ENCODE assay signal across 8 mouse cellular contexts in genomic region chr14:24508070-24508773, GRCm38 (mm10). TPM values are rescaled to one million over a fixed set of nuclear protein-coding genes. Genes with fewer than 3 reads are reported as not detected.
DNase-seq lines count a peak whose midpoint lies in the region; ATAC-seq and TF ChIP-seq lines count a peak whose summit lies in the region.
"Had no signal": no experiment of that assay in that cellular context is flagged by ENCODE, and none has a peak within 500 bp of the region (broad histone marks: within the 10 kb centered on the region; RNA-seq: fewer than 3 reads in every experiment).

No protein-coding gene starts in this region.

- DNase-seq in left cerebral cortex, adult 2 months (ENCODE audit: extremely low spot score in 1 of 2, low spot score in 2 of 2): no peak
- no peak for DNase-seq in left cerebral cortex, postnatal 25 days (ENCODE audit: low spot score in 2 of 2)
- peak; percentile 34 for DNase-seq in limb, embryonic 11.5 days (ENCODE audit: low spot score)
- DNase-seq in layer of hippocampus, adult 18-20 months (ENCODE audit: low spot score in 2 of 2): no peak
- no peak for DNase-seq in T-cell, adult 2 months (ENCODE audit: low spot score)
- DNase-seq: liver, embryonic 13.5 days had no signal

- TF ChIP-seq CTCF in left cerebral cortex, adult 2 months (IDR thresholded peaks at IDR 0.05): no peak

- peaks cover 29% of the 10 kb centered on the region for H3K4me1 ChIP-seq in forebrain, embryonic 13.5 days
- peaks cover 10% of the 10 kb centered on the region for H3K4me1 ChIP-seq in limb, embryonic 11.5 days (ENCODE audit: control insufficient read depth, insufficient read depth, low read length)
- H3K4me1 ChIP-seq in stomach, embryonic 15.5 days: peaks cover 13% of the 10 kb centered on the region
- H3K4me1 ChIP-seq: liver, embryonic 13.5 days had no signal

- intact Hi-C loops in left cerebral cortex, adult 2 months (cut with DNase I): loop anchor here (10.0 kb wide), 3 partner anchors 267 to 867 kb away; no protein-coding TSS in a partner anchor
- intact Hi-C loops in left cerebral cortex, postnatal 25 days (cut with DNase I): loop anchor here (10.0 kb wide), 2 partner anchors 107 to 857 kb away; no protein-coding TSS in a partner anchor

- H3K27me3 ChIP-seq in forebrain, embryonic 13.5 days: no peaks in the 10 kb centered on the region
- H3K27me3 ChIP-seq in limb, embryonic 11.5 days (ENCODE audit: control insufficient read depth, insufficient read depth, low read length): no peaks in the 10 kb centered on the region
- H3K27me3 ChIP-seq in stomach, embryonic 15.5 days (replicated peaks): no peaks in the 10 kb centered on the region

- 0 out of 2 replicates have a peak, but pooled peaks have one; percentile 43 for ATAC-seq in forebrain, embryonic 13.5 days
- ATAC-seq in limb, embryonic 11.5 days (ENCODE audit: insufficient number of reproducible peaks, low FRiP score, low TSS enrichment, low read depth): no peak
- no peak for ATAC-seq in stomach, embryonic 15.5 days (ENCODE audit: insufficient read depth, low FRiP score, low read depth)

- H3K4me3 ChIP-seq in left cerebral cortex, adult 2 months: peak overlapping the region; percentile 11; the same call in 1 of the 2 replicates
- 0 out of 2 replicates have a peak overlapping the region, but pooled peaks have one; percentile 0 for H3K4me3 ChIP-seq in forebrain, embryonic 13.5 days
- no peak overlapping the region for H3K4me3 ChIP-seq in limb, embryonic 11.5 days (ENCODE audit: low read depth, low read length)
- no peak overlapping the region; the same call in 1 of the 2 replicates for H3K4me3 ChIP-seq in stomach, embryonic 15.5 days (replicated peaks)
- H3K4me3 ChIP-seq: liver, embryonic 13.5 days had no signal

- WGBS in forebrain, embryonic 13.5 days: 10% methylated on average over 18 of the region's 18 CpGs
- WGBS in limb, embryonic 11.5 days: 18% methylated on average over 18 of the region's 18 CpGs
- WGBS in stomach, embryonic 15.5 days: 16% methylated on average over 18 of the region's 18 CpGs

- no peak overlapping the region for H3K27ac ChIP-seq in left cerebral cortex, adult 2 months
- no peak overlapping the region; the same call in 1 of the 2 replicates for H3K27ac ChIP-seq in forebrain, embryonic 13.5 days
- no peak overlapping the region for H3K27ac ChIP-seq in limb, embryonic 11.5 days (replicated peaks; ENCODE audit: low read depth, low read length)
- peak overlapping the region; percentile 54; the same call in 1 of the 2 replicates for H3K27ac ChIP-seq in stomach, embryonic 15.5 days
- H3K27ac ChIP-seq: liver, embryonic 13.5 days had no signal

- peaks cover 10% of the 10 kb centered on the region; the same call in 1 of the 2 replicates for H3K9me3 ChIP-seq in forebrain, embryonic 13.5 days (replicated peaks)
- peaks cover 4% of the 10 kb centered on the region; the same call in 1 of the 2 replicates for H3K9me3 ChIP-seq in limb, embryonic 11.5 days (ENCODE audit: control insufficient read depth, low read length)
- H3K9me3 ChIP-seq in stomach, embryonic 15.5 days: no peaks in the 10 kb centered on the region
- H3K9me3 ChIP-seq: liver, embryonic 13.5 days had no signal

- no peaks in the 10 kb centered on the region for H3K36me3 ChIP-seq in forebrain, embryonic 13.5 days (ENCODE audit: poor library complexity, severe bottlenecking)
- no peaks in the 10 kb centered on the region for H3K36me3 ChIP-seq in limb, embryonic 11.5 days (ENCODE audit: control insufficient read depth, insufficient read depth, low read length)
- no peaks in the 10 kb centered on the region for H3K36me3 ChIP-seq in stomach, embryonic 15.5 days
- H3K36me3 ChIP-seq: liver, embryonic 13.5 days had no signal

- peak overlapping the region; percentile 45; the same call in 1 of the 2 replicates for H3K9ac ChIP-seq in forebrain, embryonic 13.5 days
- H3K9ac ChIP-seq in limb, embryonic 11.5 days (ENCODE audit: low read length): no peak overlapping the region
- no peak overlapping the region for H3K9ac ChIP-seq in stomach, embryonic 15.5 days
- H3K9ac ChIP-seq: liver, embryonic 13.5 days had no signal

- H3K4me2 ChIP-seq in forebrain, embryonic 13.5 days: peak overlapping the region; percentile 47
- H3K4me2 ChIP-seq in limb, embryonic 11.5 days (ENCODE audit: low read depth, severe bottlenecking): peak overlapping the region; percentile 8; the same call in 1 of the 2 replicates
- H3K4me2 ChIP-seq in stomach, embryonic 15.5 days: peak overlapping the region; percentile 22; the same call in 1 of the 2 replicates
- H3K4me2 ChIP-seq: liver, embryonic 13.5 days had no signal

RNA-seq across cellular contexts. Expression of gene Rps24, which starts 21.3 kb away (rescaled TPM):
- 100 to 1,000 TPM; 662 to 734 TPM for total RNA-seq in left cerebral cortex, adult 2 months (2021)
- total RNA-seq in left cerebral cortex, postnatal 25 days (2021): 100 to 1,000 TPM; 645 to 677 TPM
- 701 and 859 TPM in 2 replicates for polyA plus RNA-seq in forebrain, embryonic 13.5 days (2015; fragmentation: Nextera tagmentation; extraction: Ambion mirVana)
- 1,286 and 1,293 TPM in 2 replicates for polyA plus RNA-seq in limb, embryonic 11.5 days (2014; fragmentation: Nextera tagmentation; extraction: Ambion mirVana)
- polyA plus RNA-seq in stomach, embryonic 15.5 days (2015; fragmentation: Nextera tagmentation; extraction: Ambion mirVana): 881 and 1,042 TPM in 2 replicates
- 100 to 1,000 TPM; 818 to 858 TPM for total RNA-seq in layer of hippocampus, adult 18-20 months (2021)

RNA-seq across cellular contexts. Expression of gene Polr3a, which starts 21.4 kb away (rescaled TPM):
- 10 to 100 TPM; 39.0 to 40.9 TPM for total RNA-seq in left cerebral cortex, adult 2 months (2021)
- total RNA-seq in left cerebral cortex, postnatal 25 days (2021): 10 to 100 TPM; 34.4 to 37.3 TPM
- 22.1 and 23.2 TPM in 2 replicates for polyA plus RNA-seq in forebrain, embryonic 13.5 days (2015; fragmentation: Nextera tagmentation; extraction: Ambion mirVana)
- polyA plus RNA-seq in limb, embryonic 11.5 days (2014; fragmentation: Nextera tagmentation; extraction: Ambion mirVana): 17.4 and 19.7 TPM in 2 replicates
- 15.3 and 19.3 TPM in 2 replicates for polyA plus RNA-seq in stomach, embryonic 15.5 days (2015; fragmentation: Nextera tagmentation; extraction: Ambion mirVana)
- 10 to 100 TPM; 32.5 to 35.4 TPM for total RNA-seq in layer of hippocampus, adult 18-20 months (2021)

Comparison
In these comparisons a context has a peak if more than half of its experiments do, and no peak if none do; other contexts are left out.
1. H3K4me3 ChIP-seq: peak in left cerebral cortex, adult 2 months (single experiment) and forebrain, embryonic 13.5 days (single experiment); none in limb, embryonic 11.5 days (single experiment) and stomach, embryonic 15.5 days (single experiment).
2. Peak in every context shown above with its lines, with median percentiles within 50 percentile points of each other: H3K4me2 ChIP-seq.